Mouse (Mus musculus) layer of hippocampus, postnatal 36 days (tissue): ENCODE measurements around the gene Plpp7. TPM values are rescaled to one million over a fixed set of nuclear protein-coding genes. Genes with fewer than 3 reads are reported as not detected.

Experiments
- DNase-seq, 2 experiments: peaks; one replicate each; pipeline ENCODE4 v3.0.0; 2022
- microRNA-seq, 2 experiments: library from miRNA; unstranded; fragments of <30 nt; microRNA quantifications; one replicate each; pipeline ENCODE4 v1.2.0; 2021
- total RNA-seq, 2 experiments: library from RNA; stranded (reverse); gene quantifications; 2 replicates each; pipeline ENCODE4 v1.2.3; 2021

The Plpp7 gene
- total RNA-seq, 2 experiments from 2014 or later: 23.2 to 24.9 TPM

DNA sequence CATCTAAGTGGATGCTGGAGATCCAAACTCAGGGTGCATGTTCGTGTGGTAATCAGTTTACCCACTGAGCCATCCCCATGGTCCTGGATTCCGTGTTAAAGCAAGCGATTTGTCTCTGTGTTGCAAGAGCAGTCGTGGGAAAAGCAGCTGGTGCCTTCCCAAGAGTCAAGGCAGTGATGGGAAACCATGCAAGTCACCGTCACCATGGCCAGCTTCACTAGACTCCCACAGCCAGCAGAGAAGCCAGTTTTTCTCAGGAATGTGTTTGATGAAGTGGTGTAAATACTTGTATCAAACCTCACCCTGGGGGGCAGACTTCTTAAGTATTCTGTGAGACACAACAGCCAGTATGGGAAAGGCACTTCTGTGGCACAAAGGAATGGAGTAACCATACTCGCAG, 47.0 kb downstream of the Plpp7 start:
- no peak for DNase-seq

DNA sequence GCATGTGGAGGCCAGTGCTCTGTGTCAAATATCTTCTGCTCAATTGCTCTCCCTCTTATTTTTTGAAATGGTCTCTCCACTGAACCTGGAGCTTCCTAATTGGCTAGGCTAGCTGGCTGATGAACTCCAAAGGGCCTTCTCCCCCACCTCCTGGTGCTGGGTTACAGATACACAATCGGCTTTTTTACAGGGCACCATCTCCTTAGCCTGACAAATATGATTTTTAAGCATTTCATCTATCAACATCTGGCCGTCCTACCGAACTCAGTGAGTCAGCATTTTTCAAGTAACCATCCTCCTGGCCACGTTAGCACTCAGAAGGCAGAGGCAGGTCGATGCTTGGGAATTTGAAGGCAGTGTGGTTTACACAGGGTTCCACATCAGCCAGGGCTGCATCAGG, 49.3 kb downstream of the Plpp7 start:
- DNase-seq: no peak

- DNase-seq: no peak
These were observed 51.4 kb downstream of the Plpp7 start for GRCm38 (mm10) chr2:32146617-32147162.

- no peak for DNase-seq
These were observed 54.8 kb downstream of the Plpp7 start for GRCm38 (mm10) chr2:32150135-32150534.

- no peak for DNase-seq
These were observed 55.2 kb downstream of the Plpp7 start for GRCm38 (mm10) chr2:32150562-32150923.

GRCm38 (mm10) chr2:32150924-32151659, 55.8 kb downstream of the Plpp7 start, which contains the start of gene Prrc2b:
Gene Prrc2b, plus strand, starts transcription at chr2:32151082.
- DNase-seq: no peak

DNA sequence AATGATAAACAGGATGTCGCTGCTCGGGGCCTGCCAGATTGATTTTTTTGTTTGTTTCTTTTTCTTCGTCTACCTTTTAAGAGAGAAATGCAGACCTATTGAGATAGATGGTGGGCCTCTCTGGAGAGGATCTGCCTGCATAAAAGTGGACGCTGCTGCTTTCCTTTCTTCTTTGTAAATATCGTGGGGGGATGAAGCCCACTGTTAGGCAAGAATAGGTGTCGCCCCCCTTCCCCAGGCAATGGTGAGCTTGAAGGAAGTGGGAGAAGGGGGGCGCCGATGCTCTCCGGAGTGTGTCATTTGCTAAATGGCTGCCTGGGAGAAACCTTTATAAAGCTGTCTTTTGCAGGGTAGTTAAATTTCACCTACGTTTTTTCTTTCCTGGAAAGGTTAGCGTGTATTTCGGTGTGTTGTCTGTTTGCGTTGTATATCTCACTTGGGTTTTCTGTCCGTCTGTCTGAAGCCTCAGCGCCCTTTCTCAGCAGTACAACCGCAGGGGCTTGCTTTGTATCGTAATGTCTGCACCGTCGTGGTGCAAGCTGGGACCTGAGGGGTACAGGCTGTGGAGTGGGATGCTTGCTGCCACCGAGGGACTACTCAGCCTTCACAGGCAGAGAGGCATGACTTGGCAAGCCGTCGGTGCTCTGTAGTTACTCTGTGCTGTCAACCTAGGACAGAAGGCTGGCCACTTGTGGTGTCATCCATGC, 56.5 kb downstream of the Plpp7 start:
- no peak for DNase-seq

DNA sequence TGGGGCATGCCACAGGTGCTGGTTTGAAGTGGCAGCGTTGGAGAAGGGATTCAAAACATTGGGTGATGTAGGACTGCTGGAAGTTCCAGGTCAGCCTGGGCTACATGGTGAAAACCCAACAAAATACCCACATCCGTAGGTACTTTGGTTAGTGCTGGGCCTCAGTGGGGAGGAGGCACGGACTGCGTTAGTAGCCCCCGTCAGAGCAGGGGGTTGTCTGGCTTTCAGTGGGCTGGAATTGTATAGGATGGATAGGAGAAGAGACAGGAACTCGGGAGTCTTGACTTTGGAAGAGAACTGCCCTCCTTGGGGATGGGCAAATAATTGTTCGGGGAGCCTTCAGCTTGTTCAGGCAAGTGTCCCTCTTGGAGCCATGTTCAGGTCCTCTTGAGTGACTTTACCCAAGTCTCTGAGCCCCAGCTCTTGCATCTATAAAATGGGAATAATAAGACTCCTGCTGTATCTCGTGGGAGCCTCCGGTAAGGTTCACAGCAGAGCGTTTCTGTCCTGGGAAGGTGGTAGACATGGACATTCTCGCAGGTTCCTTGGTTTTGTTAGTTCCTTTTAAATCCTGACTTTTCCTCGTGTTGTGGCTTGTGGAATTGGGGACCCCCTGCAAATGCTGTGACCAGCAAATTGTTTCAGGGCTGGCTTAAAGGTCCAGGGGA, 57.2 kb downstream of the Plpp7 start:
- no peak for DNase-seq

DNA sequence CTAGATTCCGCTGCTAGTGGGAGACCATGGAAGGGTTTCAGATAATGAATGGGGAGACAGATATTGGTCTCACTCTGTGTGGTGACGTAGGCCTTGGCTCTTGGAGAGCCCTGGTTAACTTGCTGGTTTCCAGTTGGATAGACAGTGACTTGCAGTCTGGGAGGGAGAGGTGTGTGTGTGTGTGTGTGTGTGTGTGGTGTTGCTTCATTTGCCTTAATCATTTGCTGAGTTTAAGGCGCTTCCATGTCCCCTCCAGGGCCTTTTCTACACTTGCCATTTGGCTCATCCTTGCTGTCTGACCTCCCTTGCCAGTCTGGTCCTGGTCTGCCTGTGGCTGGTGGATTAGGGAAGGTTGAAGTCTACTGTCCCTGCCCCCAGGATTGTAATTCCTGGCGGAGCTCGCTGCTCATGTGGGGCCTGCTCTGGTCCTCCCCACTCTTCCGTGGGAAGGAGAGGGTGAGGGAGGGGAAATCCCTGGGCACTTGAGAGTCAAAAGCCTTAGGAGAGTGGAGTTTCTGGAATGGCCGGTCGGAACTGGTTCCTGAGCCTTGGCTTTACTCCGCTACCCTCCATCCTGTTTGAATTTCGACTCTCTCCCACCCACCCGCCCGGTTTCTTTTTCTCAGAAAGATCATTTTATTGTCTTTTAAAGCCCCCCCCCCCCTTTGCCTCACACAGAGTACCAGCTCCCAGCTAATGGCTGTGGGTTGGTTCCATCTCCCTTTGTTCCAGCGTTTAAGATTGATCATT, 57.9 kb downstream of the Plpp7 start:
- DNase-seq: no peak

- DNase-seq: no peak
These were observed 58.4 kb downstream of the Plpp7 start for GRCm38 (mm10) chr2:32153791-32154119.

DNA sequence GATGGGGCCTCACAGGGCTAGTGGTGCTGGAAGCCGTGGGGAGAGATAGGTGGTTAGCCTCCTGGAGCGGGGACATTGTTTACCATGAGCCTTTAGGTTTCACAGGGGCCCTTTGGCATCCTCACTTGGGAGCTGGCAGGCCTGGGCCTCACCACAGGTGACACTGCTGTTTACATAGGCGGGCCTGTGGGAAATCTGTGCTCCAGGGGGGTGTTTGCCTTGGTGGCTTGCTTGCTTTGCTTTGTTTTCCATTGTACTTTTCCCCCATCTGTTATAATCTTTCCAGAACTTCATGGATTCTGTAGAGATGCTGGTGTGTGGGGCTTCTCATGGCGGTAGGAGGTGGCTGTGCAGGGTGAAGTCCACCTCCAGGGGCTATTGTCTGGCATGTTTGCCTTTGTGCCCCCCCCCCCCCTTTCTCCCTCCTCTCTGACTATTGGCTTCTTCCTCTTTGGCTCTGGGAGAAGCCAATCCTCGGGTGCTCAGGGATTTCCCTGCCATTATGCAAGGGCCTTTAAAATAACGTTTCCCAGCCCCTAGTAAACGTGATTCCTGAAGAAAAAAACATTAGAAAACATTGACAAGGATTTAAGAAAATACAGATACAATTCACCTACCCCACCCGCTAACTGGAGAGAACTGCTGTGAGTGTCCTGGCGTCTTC, 59.1 kb downstream of the Plpp7 start:
- no peak for DNase-seq

DNA sequence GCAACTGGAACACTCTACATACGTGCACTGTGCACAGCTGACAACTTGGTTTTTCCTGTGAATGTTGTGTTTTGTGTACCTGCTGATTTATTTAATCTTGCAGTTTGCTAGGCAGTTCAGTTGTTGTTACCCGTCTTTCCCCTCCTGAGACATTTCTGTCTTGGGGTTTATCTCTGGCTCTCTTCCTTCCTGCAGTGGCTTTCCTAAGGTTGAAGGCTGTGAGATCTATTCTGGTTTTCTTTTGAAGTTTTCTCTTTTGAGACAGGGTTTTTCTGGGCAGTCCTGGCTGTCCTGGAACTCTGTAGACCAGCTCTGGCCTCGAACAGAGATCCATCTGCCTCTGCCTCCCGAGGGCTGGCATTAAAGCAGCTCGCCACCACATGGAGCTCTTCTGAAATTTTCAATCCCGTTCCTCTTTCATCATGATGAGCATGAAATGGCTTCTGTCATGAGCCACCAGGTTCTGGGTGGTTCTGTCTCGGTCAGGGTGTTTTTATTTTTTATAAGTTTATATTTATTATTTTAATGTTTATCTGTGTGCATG, 59.7 kb downstream of the Plpp7 start:
- DNase-seq: no peak

- DNase-seq: no peak
These were observed 60.3 kb downstream of the Plpp7 start for GRCm38 (mm10) chr2:32155614-32156013.

DNA sequence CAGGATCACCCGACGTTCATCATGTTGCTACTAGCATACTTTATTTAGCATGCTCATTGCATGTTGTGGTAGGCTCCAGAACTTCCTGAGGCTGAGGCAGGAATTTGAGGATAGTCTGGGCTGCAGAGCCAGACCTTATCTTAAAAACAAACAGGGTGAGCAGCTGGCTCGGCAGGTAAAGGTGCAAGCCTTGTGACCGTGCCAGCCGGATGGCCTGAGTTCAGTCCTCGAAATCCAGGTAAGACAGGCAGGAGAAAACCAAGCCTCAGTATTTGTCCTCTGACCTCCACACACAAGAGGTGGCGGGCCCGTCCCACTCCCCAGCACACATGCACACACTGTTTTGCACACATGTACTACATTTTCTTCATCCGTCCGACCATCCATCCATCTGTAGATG, 61.3 kb downstream of the Plpp7 start:
- no peak for DNase-seq

DNA sequence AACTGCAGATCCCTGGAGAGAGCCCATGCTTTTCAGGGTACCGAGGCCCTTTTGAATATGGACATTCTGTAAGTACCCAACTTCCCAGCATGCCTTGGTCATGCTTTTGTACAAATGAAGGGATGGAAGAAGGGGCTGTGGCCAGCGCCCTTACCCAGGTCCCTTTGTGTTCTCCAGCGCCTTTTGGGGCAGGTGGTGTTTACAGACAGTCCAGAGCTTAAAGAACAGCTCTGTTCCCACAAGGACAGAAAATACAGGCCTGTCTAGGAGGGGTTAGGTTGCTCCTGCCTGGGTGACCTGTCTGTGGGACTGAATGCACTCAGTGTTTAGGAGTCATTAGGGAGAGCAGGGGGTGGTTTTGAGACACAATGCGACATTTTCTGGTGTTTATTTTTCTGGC, 62.0 kb downstream of the Plpp7 start:
- DNase-seq: no peak

- DNase-seq: no peak
These were observed 63.4 kb downstream of the Plpp7 start for GRCm38 (mm10) chr2:32158616-32159239.

Small RNAs within 50 kb of the gene (microRNA-seq; reads per million reads assigned to microRNA genes)
- gene Mir7674: 1.5 to 1.7 reads per million in 2 experiments

Other genes with a start within 250 kb of the Plpp7 start
- 100 to 1,000 TPM; 105 to 114 TPM for gene Fibcd1, start 249.5 kb upstream of the Plpp7 start, total RNA-seq
- 1 to 10 TPM; 5.7 to 7.2 TPM for gene Lamc3, start 208.2 kb upstream of the Plpp7 start, total RNA-seq
- 1 to 10 TPM; 6.1 to 8.8 TPM for gene Aif1l, start 145.4 kb upstream of the Plpp7 start, total RNA-seq
- 10 to 100 TPM; 54.1 to 66.7 TPM for gene Nup214, start 121.1 kb upstream of the Plpp7 start, total RNA-seq
- gene Fam78a, start 10.7 kb upstream of the Plpp7 start, total RNA-seq: 1 to 10 TPM; 4.5 to 5.3 TPM
- 100 to 1,000 TPM; 271 to 276 TPM for gene Prrc2b, start 55.6 kb downstream of the Plpp7 start, total RNA-seq
- gene Pomt1, start 141.1 kb downstream of the Plpp7 start, total RNA-seq: 10 to 100 TPM; 25.6 to 26.4 TPM
- 10 to 100 TPM; 53.1 to 58.3 TPM for gene Uck1, start 164.6 kb downstream of the Plpp7 start, total RNA-seq
- 10 to 100 TPM; 79.9 to 81.2 TPM for gene Golga2, start 191.9 kb downstream of the Plpp7 start, total RNA-seq
- 100 to 1,000 TPM; 208 to 224 TPM for gene Swi5, start 192.5 kb downstream of the Plpp7 start, total RNA-seq